Mouse (Mus musculus) bone marrow macrophage, adult 2 months (primary cell): ENCODE measurements around the gene Lcmt2.

Source experiments
- CTCF ChIP-seq: IDR thresholded peaks from 2 replicates; pipeline ENCODE4 v1.5.1; 2012; ENCODE audit warnings: low read depth, mild to moderate bottlenecking, low read length, moderate library complexity
- POLR2A ChIP-seq: IDR thresholded peaks from 2 replicates; pipeline ENCODE4 v1.6.1; 2012; ENCODE audit warnings: mild to moderate bottlenecking, low read depth, low read length, borderline replicate concordance

DNA sequence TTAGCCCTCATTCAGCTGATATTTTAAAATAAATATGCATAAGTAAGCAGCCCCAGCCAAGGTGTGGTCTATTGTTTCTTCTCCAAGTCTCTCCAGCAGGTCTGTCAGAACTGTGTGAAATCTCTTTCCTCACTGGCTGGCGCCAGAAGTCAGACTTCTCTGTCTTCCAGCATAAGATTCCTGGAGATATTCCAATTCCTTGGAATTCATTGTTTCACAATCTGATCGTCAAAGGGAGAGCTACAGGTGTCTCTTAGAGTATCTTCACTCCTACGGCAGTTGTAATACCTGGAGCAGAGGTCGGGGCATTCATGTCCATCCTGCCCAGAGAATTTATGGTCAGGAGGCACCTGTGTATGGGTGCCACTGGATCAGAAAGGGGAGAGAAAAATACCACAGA is 50.7 kb downstream of the Lcmt2 start:
- TF ChIP-seq CTCF (no peak), POLR2A (no peak)
